Mouse (Mus musculus) embryonic stem cell, embryonic (primary cell): ENCODE measurements around the gene Ptprq.

Source experiments
- CTCF ChIA-PET, 4 experiments: fragments of 300-600 bp in 2 of 4; fragments of 350-600 bp in 2 of 4; sonication (Branson Sonifier 250); formaldehyde crosslinking; loops; one replicate each; lab custom pipeline; 2022; ENCODE audit warnings: inconsistent platforms in 2 of 4; lab: Charles Lee
- POLR2A ChIA-PET, 4 experiments: fragments of 300-600 bp in 2 of 4; fragments of 350-600 bp in 2 of 4; sonication (Branson Sonifier 250); formaldehyde crosslinking; loops; one replicate each; lab custom pipeline; 2022; ENCODE audit warnings: antibody characterized with exemption in 4 of 4, inconsistent platforms in 1 of 4; lab: Charles Lee

Ptprq gene

DNA sequence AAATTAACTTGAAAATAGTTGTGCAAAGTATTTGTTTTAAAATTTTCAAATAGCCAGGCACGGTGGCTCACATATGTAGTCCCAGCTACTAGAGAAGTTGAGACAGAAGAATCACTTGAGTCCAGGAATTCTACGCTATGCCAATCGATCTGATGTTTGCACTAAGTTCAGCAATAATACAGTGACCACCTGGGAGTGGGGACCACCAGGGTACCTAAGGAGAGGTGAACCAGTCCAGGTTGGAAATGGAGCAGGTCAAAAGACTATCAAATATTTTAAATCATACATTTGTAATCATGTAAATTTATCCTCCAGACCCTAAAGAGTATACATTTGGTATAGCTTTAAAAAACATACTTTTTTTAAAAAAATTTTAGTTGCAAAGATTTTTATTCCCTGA is 57.9 kb downstream of the Ptprq start:
- CTCF ChIA-PET, result no interaction called here
- POLR2A ChIA-PET, result no interaction called here

DNA sequence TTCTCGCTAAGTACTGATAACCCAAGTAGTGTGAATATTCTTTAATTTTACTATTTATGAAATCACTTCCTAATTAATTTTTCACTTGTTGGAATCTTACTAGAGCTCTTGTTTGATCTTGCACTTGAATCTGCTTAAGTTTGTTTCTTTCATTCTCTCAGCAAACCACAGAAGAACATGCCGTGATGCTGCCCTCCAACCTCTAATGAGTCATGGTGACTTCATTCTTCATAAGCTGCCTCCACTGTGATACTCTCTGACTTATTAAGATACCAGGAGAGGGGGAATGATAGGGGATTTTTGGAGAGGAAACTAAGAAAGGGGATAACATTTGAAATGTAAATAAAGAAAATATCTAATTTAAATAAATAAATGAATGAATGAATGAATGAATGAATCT is 60.7 kb downstream of the Ptprq start:
- POLR2A ChIA-PET, result no interaction called here
- CTCF ChIA-PET, result interaction anchor here in 1 of 4 experiments (0.6 kb wide), 1 partner anchor 1854 kb away, joined by 4 read pairs; no protein-coding TSS in a partner anchor

DNA sequence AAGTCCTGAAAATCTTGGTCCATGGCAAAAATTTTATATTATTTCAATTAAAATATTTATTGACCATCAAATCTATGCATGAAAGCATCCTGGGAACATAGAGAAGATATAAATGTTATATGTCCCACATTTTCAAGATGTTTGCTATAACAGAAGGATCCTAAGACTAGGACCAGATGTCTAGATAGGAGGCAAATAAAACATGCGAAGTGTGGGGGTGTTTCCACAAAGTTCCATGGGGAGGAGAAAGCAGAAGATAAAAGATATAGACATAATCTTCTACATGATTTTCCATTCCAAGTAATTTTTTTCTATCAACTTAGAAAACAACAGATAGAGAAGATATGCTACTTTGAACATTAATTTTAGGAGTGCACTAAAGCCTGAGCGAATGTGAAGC is 70.2 kb downstream of the Ptprq start:
- CTCF ChIA-PET, result no interaction called here
- POLR2A ChIA-PET, result no interaction called here

DNA sequence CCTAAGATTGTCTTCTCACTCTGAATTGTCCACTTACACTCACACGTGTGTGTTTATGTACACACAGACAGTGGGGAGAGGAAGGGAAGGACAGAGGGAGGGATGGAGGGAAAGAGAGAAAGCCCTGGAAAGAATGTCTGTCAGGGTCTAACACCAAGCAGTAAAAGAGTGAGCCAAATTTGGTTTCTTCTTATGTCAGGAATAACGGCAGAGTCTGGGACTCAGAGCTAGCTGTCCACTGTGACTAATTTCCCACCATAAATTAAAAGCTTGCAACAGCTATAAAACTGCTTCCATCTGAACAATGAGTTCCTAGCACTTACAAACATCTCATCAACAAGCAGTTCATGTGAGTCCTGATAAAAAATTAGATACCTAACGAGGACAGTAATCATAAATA is 91.7 kb downstream of the Ptprq start:
- CTCF ChIA-PET, result interaction anchor here in 1 of 4 experiments (0.5 kb wide), 1 partner anchor 198 kb away, joined by 5 read pairs; no protein-coding TSS in a partner anchor
- POLR2A ChIA-PET, result no interaction called here

DNA sequence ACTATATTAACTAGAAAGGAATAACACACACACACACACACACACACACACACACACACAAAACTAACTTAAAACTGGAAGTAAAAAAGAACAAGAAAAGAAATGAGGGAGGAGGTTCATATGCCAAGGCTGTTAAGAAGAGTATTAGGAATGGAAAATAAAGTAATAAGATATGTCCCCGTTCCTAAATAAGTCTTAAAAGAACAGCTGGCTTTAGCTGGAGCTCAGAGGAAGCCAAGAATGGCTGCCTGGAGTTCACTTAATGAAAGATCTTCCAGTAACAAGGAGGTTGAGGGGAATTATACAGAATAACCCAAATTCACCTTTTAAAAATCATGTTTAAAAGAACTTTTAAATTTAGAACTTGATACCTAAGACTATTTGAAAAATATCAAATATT is 93.2 kb downstream of the Ptprq start:
- POLR2A ChIA-PET, result interaction anchor here in 1 of 4 experiments (0.7 kb wide), 1 partner anchor 15 kb away, joined by 4 read pairs; no protein-coding TSS in a partner anchor

DNA sequence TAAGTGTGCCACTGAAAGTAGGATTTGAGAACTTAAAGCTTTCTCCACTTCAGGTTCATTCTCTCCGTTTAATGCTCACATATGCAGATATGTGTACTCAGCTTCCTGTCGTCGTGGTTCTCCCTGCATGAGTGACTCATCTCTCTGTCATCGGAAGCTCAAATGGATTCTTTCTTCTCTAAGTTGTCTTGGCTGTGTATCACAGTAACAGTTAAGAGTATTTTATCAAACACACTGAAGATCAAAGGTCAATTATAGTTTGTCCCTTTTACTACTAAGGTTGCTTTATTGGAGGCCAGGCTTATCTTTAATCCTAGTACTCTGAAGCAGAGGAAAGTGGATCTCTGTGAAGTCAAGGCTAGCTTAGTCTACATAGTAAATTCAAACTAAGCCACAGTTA is 95.6 kb downstream of the Ptprq start:
- CTCF ChIA-PET, result no interaction called here
- POLR2A ChIA-PET, result no interaction called here

More for the DNA sequence above, 93.2 kb downstream of the Ptprq start:
- CTCF ChIA-PET, result interaction anchor here in 1 of 4 experiments (0.7 kb wide), 2 partner anchors 80 to 1160 kb away, joined by 3 to 4 read pairs; no protein-coding TSS in a partner anchor

DNA sequence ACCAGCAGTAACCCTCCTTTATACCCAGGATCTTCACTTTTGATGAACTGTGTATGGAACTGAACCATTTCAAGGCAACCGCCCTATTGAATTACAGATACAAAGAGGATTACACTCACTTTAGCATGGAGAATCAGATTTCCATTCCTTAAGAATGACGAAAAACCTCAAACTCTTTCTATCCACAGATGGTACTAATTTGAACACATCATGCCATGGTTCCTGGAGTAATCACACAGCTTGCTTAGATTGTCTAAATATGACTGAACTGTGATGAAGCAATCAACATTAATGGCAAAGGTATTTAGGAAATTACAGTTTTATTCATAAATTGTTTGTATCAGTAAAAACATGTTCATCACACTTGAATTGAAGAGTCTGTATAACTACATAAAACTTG is 104.4 kb downstream of the Ptprq start:
- CTCF ChIA-PET, result no interaction called here
- POLR2A ChIA-PET, result no interaction called here

DNA sequence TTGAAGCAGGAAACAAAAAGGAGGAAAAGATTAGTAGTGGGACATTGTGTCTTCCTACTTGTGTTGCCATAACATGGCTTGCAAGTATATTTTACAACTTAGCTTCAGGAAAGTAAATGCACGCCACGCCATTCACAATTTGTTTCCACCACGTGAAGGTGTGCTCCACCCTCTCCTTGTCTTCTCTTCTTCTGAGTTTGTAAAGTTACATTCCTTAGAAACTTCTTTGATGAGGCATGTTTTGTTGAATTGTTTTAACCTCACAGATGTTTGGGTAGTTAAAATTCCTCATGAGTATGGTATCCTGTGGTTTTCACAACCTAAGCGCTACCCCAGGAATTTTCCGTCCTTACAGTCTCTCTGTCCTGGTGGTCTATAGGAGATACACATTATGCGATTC is 118.5 kb downstream of the Ptprq start:
- ChIA-PET POLR2A (interaction anchor here in 1 of 4 experiments (0.8 kb wide), 1 partner anchor 9 kb away, joined by 5 read pairs; no protein-coding TSS in a partner anchor), CTCF (no interaction called here)

DNA sequence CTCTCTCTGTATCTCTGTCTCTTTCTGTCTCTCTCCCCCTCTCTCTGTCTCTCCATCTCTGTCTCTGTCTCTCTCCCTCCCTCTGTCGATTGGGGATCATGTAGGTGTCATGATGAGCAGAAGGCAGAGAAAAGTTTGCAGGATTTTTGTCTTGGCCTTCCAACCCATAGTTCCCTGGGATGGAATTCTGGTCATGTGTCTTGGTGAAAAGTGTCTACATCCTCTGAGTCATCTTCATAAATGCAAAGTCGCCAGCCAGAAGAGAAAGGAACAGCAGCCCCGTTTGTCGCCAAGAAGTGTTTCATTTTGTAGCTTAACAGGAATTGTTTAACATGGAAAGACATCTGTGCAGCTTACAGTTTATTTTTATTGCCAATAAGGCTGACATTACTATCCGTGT is 136.5 kb downstream of the Ptprq start:
- CTCF ChIA-PET, result interaction anchor here in 1 of 4 experiments (0.7 kb wide), 1 partner anchor 538 kb away, joined by 5 read pairs; no protein-coding TSS in a partner anchor
- POLR2A ChIA-PET, result no interaction called here

DNA sequence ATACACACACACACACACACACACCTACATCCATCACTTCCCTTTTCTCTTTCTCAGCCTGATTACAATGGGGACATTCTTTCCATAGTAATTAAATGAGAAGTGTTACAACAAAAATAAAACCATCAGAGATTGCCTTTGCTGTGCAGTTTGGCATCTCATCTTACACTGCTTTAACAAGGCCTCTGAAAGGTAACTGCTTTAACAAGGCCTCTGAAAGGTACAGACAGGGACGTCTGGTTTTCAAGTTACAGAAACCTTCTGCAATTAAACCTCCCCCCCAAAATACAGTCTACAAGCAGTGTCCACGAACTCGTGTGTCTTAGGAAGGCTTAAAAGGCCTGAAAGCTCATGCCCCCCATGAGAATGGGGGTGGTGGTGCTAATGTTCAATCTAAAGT is 150.8 kb downstream of the Ptprq start:
- ChIA-PET POLR2A (no interaction called here), CTCF (no interaction called here)

DNA sequence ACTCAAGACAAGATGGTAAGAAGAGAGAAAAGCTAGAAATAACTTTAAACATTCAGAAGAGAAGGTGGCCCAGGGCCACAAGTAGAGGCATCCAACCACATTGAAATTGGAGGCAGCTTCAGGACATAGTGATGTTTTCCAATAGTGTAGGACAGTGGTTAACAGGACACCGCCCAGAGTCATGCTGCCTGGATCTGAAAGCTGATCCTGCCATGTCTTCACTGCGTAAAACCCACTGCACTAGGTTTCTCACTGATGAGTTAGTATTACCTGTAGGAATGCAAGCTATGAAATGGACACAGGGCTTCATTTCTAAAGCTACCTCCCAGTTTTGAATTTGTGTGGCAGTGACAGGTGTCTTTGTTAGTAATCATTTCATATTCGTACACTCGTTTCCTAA is 151.6 kb downstream of the Ptprq start:
- ChIA-PET POLR2A (no interaction called here), CTCF (no interaction called here)

DNA sequence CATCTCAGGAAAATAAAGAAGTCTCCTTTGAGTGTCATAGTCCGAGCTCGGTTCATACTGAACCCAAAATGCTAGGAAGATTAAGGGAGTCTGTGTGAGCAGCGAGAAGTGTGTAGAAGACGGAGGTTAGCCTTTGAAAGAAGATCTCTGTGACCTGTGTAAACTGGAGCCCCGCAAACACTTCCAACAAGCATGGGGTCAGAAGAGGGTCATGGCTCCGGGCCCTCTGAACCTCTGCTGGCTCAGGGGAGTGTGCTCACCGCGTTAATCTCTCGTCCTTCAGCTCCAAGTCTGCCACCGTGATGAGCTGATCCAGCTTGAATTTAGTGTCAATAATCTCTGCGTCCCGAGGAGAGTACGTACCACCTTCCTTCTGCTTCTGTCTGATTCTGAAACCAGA is 157.0 kb downstream of the Ptprq start:
- POLR2A ChIA-PET, result no interaction called here
- CTCF ChIA-PET, result no interaction called here

DNA sequence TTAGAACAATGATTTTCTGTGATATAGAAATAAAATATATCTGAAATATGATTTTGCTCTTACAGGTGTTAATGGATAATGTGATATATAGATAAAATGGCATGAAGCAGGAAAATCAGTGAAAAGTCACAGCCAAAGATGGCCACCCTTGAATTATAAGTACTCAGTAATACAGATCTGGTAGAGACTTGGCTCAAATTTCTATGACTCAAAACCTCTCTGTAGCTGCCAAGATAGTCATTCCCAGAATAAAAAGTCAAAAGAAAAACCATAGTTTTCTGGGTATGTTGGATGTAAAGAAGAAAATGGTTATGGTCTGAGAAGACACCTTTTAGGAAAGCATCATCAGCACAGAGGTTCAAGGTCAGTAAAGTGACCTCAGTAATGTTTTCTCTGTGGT is 159.0 kb downstream of the Ptprq start:
- CTCF ChIA-PET, result no interaction called here
- POLR2A ChIA-PET, result no interaction called here

DNA sequence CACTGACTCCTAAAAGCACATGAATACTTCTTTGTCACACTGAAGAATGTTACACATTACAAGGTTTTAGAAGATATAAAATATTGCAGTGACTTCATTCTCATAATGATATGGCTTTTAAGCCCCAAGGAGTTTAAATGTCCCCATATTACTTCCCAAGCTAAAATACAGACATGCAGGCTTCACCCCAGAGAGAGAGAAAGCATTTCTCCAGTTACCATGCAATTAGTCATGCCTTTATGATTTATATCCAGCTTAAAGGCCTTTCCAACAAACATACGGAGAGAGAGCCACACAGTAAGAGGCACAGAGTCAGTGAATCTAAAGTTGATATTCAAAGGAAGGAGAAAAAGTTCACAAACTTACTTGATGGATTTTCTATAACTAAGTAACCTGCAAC is 176.8 kb downstream of the Ptprq start:
- POLR2A ChIA-PET, result no interaction called here
- CTCF ChIA-PET, result no interaction called here

DNA sequence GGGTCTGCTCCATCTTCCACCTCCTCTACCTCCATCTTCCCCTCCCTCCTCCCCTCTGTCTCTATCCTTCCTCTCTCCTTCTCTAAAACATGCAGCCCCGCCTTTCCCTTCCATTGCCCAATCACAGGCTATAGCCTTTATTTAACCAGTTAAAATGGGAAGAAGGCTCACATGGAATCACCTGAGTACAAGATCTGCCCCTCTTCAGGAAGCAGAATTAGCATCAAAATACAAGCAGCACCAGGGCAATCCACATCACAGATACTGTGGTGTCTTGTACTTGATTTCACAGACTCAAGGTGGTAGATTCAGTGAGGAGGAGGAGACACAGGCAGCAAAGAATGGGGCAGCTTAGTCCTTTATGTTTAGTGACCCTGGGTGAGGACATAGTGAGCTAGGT is 191.1 kb downstream of the Ptprq start:
- ChIA-PET CTCF (no interaction called here), POLR2A (no interaction called here)

DNA sequence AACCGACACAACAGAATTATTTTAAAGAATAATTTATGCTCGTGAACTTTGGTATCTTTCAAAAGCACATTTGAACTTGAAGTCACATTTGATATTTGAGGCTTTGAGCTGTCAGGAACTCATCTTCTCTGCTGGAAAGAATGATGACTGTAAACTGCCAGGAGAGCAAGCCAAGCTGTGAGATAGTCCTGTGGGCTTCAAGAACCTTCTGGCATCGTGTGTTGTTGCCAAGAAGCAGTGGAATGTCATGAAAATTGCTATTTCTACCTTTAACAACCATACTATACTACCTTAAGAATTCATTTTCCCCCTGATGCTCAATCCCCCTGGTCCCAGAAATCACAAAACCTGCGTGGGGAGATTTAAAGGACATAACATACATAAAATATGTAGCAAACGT is 200.6 kb downstream of the Ptprq start:
- ChIA-PET CTCF (no interaction called here), POLR2A (no interaction called here)

DNA sequence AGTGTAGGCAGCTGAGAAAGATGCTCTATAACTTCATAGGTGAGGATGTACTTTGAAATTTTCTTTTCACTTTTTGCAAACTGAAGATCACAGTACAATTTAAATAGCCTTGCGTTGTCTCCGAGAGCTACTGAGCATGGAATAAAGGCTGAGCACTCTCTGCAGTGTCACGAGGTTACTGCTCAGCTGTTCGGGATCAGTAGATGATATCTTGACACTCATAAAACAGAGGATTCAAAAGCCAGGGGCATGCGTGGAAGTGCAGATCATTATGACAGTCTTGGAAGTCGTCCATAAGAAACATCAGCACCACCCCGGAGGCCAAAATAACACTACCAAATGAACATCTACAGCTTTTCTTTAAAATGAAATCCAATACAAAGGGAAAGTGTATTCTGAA is 203.2 kb downstream of the Ptprq start:
- ChIA-PET POLR2A (no interaction called here), CTCF (no interaction called here)

DNA sequence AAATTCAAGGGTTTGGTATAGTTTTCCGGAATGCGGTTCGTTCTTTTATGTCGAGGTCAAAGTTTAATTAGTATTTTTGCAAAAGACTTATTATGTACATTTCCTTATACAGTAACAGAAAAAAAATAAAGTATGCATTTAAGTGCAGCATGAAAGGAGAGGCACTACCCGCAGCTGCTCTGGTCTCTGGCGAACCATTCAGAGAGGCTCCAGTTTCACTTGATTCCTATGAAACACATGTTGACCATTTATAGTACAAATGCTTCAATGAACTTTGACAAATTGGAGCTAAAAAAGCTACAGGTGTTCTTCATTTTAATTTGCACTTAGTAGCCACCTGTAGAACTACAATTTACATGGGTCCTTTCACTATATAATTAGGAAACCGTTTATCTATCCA is 205.1 kb downstream of the Ptprq start:
- POLR2A ChIA-PET, result interaction anchor here in 1 of 4 experiments (0.8 kb wide), 1 partner anchor 66 kb away, joined by 3 read pairs; no protein-coding TSS in a partner anchor

DNA sequence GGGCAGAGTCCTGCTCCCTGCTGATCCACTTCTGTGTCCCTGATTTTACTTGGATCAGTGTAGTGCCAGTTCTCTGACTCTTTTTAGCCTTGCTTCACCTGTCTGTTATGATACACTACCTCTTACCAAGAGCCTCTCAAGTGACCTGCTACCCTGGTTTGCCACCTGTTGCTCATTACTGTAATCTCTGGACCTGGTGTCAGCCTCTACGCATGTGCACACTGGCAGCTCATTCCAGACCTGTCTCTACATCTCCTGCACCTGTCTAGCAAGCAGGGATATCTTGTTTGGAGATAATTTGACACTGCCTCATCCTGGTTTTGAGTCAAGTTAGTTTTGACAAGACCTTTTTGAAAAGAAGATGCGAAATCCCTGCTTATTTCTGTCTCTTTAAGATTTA is 213.5 kb downstream of the Ptprq start:
- POLR2A ChIA-PET, result no interaction called here
- CTCF ChIA-PET, result no interaction called here

More for the DNA sequence above, 205.1 kb downstream of the Ptprq start:
- CTCF ChIA-PET, result no interaction called here

DNA sequence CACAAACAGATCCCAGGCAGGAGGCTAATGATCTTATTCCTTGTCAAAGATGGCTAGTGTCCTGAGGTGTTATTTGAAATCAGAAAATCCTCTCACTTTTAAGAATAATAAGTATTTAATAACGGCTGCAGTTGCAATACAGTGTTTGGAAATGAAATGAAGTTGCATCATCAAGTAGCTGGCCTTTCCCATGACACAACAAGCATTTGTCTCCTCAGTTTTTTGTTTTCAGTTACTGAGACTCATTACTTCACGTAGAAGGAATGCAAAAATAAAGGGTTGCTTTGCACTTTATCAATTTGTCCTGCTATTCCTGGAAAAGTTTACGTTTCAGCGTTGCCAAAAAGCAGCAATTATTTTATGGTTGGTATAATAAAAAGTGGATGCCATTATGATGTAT is 216.4 kb downstream of the Ptprq start:
- ChIA-PET POLR2A (no interaction called here), CTCF (no interaction called here)

DNA sequence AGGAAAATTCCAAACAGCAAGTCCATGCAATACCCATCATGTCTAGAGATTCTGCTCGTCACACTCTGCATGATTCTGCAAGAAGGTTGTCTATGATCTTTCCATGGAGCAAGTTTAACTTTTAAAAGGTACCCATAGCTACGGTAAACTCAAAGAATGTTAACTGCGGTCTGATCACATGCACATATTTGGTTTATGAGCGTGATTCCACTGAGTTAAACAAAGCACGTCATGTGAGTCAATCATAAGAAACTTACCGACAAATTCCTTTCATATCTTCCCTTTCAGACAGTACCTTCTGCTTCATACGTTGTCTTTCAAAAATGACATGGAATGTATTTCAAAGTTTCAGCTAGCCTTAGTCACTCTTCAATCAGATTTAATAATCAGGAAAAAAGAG is 217.7 kb downstream of the Ptprq start:
- CTCF ChIA-PET, result no interaction called here
- POLR2A ChIA-PET, result no interaction called here

DNA sequence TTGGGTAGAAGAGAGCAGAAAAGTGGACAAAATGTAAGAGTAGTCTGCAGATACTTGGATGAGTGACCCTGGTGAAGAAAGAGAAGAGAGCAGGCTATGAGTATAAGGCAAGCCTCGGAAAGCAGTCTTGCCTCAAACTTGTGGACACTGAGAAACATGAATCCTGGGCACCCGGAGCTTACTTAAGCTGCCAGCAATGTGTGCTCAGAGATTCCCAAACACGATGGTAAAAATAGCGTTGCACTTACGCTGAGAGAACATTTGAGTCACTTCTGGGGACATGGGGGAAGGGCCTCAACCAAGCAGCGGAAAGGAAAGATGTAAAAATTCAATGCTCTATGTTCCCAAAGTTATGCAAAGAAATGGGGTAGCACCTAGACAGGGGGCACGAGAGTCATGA is 220.2 kb downstream of the Ptprq start:
- ChIA-PET POLR2A (no interaction called here), CTCF (no interaction called here)
